Mouse (Mus musculus): ENCODE results near the gene Olfr1228.

Gene Olfr1228

GRCm38 (mm10) chr2:89253962-89254361 lies at the start of gene Olfr1228:
Olfr1228 (minus strand) TSS chr2:89254062.
- DNase-seq (ENCODE audit: low read depth): no peak

- DNase-seq (ENCODE audit: low read depth): no peak
Observed at GRCm38 (mm10) chr2:89297168-89297567, 43.3 kb upstream of the Olfr1228 start, which contains the start of gene Olfr1230. Olfr1230 (minus strand) TSS chr2:89297268.

GRCm38 (mm10) chr2:89287914-89288313 lies 34.1 kb upstream of the Olfr1228 start, which contains the start of gene Olfr1229:
Olfr1229 (minus strand) TSS chr2:89288014.
- DNase-seq (ENCODE audit: low read depth): no peak

- DNase-seq (ENCODE audit: low read depth): no peak
Observed at GRCm38 (mm10) chr2:89199948-89200347, 53.9 kb downstream of the Olfr1228 start, which contains the start of gene Olfr1226. Olfr1226 (minus strand) TSS chr2:89200048.
